Mouse (Mus musculus) left cerebral cortex, postnatal 4 days (tissue): ENCODE data around the gene Pigo. TPM values are rescaled to one million over a fixed set of nuclear protein-coding genes. Genes with fewer than 3 reads are reported as not detected.

ENCODE experiments used
- DNase-seq: peaks from one replicate; pipeline ENCODE4 v3.0.0-alpha.2; 2022
- intact Hi-C: fragments of 180-260 bp; cut with DNase I; formaldehyde crosslinking; loops from one replicate; pipeline ENCODE4 v1.15.1; 2025
- total RNA-seq, 2 experiments: library from RNA; stranded (reverse); gene quantifications; 2 replicates each; pipeline ENCODE4 v1.2.3; 2021

Gene Pigo
- 10 to 100 TPM; 26.5 to 29.5 TPM for total RNA-seq

DNA sequence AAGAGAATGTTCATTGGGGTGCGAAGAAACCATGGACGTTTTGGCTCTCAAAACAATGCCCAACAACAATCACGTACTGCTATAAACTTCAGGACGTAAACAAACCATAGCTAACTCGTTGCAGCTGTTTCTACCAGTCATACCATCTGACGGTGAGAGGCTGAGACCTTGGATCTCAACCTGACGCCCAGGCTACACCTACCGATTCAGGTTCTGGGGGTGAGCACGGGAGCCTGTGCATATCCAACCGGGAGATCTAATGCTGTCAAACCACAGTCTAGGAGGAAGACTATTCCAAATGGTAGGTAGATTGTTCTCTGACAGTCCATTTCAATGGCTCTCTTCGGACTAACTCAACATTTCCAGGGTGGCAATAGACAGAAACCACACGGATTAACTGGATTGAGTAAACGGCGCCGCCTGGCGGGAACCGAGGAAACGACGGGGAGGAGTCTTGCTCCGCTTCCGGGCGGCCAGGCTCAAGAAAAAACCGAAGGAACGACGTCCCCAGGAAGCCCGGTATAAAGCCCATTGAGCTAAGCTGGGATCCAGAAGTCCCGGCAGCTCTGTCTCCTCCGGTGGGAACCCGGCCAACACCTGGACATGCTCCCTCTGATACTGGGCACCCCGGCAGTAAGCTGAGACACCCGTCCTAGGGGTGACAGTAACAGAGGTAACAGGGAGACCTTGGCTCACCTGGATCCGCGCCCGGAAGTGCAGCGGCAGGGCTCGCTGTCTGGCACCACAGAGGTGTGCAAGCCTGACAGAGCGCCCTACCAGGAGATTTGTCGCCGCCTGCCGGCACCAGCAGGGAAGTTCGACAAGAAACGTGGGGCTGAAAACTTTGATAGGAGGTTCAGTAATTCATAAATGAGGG lies at the start of gene Pigo:
Gene Pigo (minus strand): TSS at position 736 of the 877 bp plus-strand sequence.
- intact Hi-C loops: no loop called here
- DNase-seq: peak; percentile 97

DNA sequence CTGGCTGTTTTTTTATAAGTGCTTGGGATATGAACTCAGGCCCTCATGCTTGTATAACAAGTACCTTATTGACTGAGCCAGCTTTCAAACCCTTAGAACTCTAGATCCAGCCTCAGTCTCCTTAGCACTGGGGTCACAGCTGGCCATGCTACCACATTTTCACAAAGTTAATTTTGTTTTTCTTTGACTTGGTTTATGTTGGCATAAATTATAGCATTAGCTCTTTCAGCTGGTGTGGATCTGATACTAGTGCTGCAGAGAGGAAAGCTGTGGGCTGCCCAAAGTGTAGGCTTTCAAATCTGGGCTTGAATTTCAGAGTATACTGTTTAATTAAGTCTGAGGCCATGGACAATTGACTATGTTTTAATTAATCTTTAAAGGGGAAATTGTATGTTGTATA lies 49.3 kb upstream of the Pigo start:
- intact Hi-C loops: no loop called here
- DNase-seq: no peak

DNA sequence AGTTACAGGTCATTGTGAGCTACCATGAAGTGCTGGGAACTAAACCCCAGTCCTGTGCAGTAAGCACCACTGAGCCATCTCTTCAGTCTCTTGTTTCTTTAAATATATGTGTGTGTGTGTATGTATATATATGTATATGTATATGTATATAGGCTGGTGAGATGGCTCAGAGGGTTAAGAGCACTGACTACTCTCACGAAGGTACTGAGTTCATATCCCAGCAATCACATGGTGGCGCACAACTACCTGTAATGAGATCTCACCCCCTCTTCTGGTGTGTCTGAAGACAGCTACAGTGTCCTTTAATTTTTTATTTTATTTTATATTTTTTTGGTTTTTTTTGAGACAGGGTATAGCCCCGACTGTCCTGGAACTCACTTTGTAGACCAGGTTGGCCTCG lies 39.9 kb upstream of the Pigo start:
- DNase-seq: no peak

DNA sequence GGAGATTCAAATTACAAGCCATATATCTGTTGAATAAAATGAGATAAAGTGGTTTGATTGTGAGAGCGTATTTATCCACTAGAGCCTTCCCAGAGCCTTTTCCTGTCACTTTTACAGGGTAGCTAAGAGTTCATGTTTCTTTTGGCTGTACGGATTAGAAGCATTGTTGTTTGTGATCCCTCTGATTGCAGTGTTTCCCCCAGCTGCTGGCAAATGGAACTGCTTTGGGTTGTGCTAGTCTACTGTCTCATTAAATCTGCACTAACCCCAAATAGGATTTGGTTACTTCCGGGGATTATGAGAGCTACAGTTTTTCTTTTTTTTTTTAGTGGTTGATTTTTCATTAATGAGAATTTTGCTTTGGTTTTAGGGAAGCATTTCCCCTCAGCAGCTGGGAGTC lies 34.7 kb upstream of the Pigo start:
- no peak for DNase-seq

More for the DNA sequence above, 39.9 kb upstream of the Pigo start:
- intact Hi-C loops: no loop called here

DNA sequence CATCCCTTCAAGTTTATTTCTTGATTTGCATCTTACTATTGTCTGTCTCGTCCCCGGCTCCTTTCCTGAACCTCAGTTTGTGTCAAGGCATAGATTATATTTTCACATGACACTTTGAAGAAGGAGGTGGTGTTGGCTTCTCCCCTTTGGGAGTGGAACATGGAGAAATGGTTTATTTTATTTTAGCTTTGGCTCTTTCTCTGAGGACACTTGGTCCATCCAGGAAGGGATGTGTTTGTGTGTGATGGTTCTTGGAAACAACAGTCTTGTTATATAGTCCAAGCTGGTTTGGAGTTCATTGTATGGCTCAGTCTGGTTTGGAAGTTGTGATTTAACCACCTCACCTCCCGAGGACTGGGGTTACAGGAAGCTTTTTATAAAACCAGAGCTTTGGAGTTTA lies 34.1 kb upstream of the Pigo start:
- DNase-seq: no peak
- intact Hi-C loops: no loop called here

More for the DNA sequence above, 34.7 kb upstream of the Pigo start:
- intact Hi-C loops: no loop called here

DNA sequence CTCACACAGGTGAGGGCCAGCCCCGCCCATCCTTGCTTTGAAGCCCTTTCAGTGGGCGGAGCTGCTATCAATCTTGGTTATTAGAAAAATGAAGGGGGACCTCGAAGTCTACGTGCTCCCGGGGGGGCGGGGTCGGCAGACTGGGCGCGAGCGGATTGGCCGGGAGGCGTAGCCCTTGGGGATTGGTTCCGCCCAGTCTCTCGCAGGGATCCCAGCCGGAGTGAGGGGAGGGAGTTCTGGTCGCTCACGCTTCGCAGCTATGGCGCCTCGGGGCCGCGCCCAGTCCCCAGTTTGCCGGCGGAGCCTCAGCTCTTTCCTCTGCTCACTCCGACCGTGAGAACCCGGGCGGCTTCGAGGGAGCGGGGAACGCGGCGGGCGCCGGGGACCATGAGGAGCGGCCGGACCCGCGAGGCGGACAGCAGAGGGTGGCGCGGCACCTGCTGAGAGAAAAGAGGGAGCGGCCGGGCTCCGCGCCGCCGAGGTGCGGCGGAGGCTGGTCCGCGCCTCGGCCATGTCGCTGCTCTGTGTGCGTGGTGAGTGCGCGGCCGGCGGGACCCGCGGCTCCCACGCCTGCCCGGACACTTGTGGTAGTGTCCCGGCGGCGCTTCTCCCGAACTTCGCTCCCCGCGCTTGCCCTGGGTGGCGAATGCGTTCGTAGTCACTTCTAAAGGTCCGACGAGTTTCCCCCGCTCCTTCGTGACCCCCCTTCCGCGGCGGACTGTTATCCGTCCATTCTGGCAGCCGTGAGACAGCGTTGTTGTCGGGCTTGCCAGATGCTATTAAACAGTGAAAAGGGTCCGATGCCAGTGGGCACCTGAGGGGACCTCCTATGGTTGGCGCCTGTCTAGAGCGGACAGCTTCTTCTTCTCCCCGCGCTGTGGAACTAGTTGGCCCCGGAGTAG lies 33.4 kb upstream of the Pigo start, which contains the start of gene Unc13b:
Gene Unc13b (plus strand): TSS at position 201 of the 902 bp plus-strand sequence.
- intact Hi-C loops: no loop called here
- peak; percentile 97 for DNase-seq

DNA sequence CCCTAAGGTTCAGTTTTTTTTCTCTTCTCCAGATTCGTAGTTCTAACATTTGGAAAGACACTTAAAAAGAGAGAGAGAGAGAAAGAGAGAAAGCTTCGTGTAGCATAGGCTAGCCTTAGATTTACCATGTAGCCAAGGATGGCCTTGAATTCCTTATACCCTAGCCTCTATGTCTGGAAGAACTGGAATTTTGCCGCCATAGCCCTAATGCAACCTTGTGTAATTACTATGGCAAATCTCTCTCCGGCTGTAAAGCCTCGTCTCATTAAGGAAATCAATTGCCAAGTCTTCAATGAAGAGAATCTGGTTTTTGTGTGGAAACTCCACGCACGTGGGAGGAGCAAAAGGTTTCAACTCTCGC lies 32.8 kb upstream of the Pigo start:
- intact Hi-C loops: no loop called here

DNA sequence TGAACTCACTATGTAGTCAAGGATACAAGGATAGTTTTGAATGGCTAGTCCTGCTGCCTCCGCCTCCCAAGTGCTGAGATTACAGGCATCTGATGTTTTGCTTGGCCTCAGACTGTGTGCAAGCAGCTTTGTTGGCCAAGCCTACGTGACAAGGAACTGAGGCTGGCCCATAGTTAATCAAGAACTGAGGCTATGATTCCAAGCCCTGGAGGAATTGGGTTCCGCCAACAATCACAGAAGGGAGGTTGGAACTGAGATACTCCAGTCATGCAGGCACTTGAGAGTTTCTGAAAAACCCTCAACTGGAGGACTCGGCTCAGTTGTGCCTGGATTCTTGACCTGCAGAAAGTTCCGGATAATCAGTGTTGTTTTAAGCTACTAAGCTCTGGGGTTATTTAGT lies 32.0 kb upstream of the Pigo start:
- intact Hi-C loops: no loop called here
- DNase-seq: no peak

More for the DNA sequence above, 32.8 kb upstream of the Pigo start:
- DNase-seq: no peak

DNA sequence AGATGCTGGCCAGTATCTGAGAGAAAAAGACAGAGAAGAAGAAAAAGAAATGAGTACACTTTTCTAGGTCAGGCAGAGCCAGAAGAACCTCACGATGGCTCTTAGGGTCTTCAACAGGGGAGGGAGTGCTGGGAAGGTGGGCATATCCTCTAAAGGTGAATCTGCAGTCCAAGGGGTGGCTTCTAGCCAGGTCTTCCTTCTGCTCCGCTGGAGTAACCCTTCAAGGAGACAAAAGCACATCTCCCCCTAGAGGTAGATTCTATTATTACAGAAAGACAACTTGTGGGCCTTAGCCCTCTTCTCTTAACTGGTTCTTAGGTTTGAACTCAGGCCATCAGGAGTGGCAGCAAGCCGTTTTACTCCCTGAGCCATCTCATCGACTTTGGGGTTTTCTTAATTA lies 27.0 kb upstream of the Pigo start:
- intact Hi-C loops: loop anchor here (5.0 kb wide), 1 partner anchor 190 kb away; no protein-coding TSS in a partner anchor
- DNase-seq: peak; percentile 71

DNA sequence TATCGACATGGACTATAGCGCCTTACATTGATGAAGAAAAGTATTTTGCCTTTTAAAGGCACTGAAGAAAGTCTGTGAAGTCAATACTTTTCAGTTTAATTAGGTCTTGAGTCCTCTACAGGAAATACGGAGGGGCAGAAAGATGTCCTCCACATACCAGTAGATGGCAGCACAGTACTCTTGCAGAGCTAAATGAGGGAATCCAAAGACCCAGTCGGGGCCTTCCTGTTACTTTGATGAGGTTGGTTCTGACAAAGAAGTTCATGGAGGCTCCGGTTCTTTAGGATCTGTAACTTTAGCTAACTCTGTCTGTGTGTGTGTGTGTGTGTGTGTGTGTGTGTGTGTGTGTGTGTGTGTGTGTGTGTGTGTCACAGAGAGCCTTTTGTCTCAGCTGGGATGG lies 21.6 kb upstream of the Pigo start:
- peak; percentile 72 for DNase-seq
- intact Hi-C loops: loop anchor here (5.0 kb wide), 2 partner anchors 70 to 360 kb away; no protein-coding TSS in a partner anchor

DNA sequence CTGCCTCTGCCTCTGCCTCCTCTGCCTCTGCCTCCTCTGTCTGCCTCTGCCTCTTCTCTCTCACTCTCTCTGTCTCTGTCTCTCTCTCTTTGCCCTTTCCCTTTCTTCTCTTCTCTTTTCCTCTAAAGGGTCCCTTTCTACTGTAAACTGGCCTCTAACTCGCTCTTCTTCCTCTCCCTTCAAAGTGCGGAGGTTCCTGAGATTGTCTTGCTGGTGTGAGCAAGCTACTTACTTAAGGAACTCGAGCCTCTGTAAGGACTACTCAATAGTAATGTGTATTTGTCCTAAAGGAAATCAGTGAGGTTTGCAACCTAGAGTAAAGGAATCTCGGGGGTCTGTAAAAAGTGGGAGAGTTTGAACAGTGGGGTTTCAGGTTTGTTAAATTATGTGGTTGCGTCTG lies 21.0 kb upstream of the Pigo start:
- DNase-seq: no peak
- intact Hi-C loops: loop anchor here (5.0 kb wide), 2 partner anchors 71 to 361 kb away; no protein-coding TSS in a partner anchor

DNA sequence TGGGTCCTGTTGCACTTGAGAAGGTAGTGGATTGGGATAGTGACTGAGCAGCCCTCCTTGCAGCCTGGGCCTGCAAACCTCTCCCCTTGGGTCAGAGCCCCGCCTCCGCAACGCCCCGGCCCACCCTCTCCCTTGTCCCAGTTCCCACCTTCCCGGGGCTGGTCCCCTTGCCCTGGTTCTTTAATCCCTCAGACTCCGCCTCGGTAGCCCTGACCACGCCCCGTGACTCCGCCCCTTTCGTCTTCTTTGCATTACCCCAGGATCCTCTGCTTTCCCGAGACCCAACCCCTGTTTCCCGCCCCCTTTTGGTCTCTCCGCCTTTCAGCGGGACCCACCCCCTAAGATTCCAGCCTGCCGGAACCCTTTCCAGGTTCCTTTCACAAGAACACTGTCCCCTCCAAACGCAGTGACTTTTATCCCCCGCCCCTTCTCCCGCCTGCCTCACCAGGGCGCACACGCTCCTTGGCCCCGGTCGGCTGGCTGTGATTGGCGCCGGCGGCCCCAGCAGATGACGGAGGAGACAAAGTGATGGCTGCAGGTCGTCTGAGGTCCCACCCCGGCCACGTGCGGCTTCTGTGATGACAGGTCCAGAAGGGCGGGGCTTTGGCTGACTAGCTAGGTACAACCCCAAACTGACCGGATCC lies 20.2 kb upstream of the Pigo start, which contains the start of gene Fam214b:
Gene Fam214b (minus strand): TSS at position 562 of the 644 bp plus-strand sequence.
- intact Hi-C loops: loop anchor here (5.0 kb wide), 2 partner anchors 72 to 362 kb away; no protein-coding TSS in a partner anchor
- peak; percentile 98 for DNase-seq

DNA sequence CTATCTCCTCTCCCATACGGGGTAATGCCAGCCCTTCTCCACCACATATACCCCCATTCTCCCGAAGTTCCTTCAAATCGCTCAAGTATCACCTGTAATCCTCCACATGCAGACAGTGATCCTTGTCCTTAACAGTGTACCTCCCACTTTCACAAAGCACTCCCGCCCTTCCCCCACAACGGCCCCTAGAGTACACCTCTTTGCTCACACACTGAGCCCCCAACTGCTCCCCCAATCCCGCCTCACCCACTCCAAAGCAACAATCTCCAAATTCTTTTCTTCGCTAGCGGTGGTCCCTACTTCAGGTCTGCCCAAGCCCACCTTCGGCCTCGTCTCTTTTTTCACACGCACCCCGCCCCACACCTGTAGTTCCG lies 19.7 kb upstream of the Pigo start:
- intact Hi-C loops: loop anchor here (5.0 kb wide), 2 partner anchors 72 to 362 kb away; no protein-coding TSS in a partner anchor
- no peak for DNase-seq

DNA sequence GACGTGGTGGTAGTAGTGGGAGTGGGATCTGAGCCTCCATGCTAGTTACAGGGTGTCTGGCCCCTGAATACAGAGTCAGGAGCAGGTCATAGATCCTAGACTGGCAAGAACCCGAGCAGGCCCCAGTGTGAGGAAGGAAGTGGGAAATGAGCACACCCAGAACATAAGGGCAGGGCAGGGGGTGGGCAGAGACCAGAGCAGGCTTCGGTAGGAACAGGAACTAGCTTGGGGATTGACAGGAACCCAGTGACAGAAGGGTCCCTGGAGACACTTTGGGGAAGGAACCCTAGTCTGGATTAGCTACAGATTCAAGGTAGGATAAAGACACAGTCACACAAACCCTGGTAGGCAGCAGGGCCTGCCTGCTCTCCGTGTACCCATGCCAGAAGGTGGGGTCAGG lies 19.1 kb upstream of the Pigo start:
- no peak for DNase-seq
- intact Hi-C loops: loop anchor here (5.0 kb wide), 2 partner anchors 73 to 363 kb away; no protein-coding TSS in a partner anchor

DNA sequence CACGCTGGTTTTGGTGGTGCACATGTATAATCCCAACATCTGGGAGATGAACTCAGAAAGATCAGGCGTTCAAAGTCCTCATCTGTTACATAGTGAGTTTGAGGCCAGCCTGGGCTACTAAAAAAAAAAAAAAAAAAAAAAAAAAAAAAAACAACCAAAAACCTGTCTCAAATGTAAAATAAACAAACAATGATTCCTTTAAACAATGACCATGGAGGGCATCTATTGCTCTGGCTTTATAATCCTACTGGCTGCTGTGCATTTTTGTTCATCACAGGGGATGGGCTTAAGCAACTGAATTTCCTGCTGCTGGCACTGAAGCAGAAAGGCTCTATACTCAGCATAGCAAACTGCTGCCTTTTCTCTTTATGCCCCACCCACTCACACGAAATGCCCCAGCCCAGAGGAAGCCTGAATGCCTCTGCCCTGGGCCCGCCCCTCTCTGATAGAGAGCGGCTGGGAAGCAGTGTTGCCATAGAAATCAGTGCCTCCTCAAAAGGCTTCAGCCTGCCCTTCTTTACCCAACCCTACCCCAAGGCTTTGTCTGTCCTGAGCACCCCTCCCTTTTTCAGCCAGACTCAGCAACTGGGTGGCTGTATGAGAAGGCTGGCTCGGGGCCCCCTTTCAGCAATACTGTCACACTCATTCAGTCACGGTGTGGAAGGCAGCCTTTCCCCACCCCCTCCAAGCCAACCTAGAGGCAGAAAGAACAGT lies 18.2 kb upstream of the Pigo start:
- intact Hi-C loops: no loop called here
- peak; percentile 72 for DNase-seq

DNA sequence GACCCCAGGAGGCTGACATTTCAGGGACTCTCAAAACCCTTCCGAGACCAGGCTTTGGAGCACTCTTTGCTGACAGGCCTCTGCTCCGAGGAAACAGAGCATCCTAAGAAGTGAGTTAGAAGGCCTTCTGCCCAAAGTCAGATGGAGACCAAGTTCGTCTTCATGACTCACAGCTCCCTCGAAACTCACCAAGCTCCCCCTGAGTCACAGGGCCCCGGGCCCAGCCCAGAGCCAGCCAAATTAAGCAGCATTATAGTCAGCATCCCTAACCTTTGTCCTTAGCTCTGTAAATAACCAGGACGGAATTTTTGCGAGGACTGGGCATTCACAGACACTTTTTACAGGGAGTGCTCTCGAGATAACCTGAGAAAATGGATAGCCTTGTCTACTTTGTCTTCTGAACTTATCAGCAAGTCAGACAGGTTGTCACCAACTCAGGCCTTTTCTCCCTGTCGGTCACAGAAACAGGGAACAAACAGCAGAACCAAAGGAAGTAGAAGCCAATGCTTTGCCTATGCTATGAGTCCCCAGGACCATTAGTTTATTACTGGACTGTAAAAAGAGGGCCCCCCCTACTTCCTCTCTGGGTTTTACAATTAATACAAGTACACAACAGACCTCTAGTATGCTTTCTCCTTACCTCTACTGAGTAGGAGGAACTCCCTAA lies 15.4 kb upstream of the Pigo start:
- DNase-seq: no peak

DNA sequence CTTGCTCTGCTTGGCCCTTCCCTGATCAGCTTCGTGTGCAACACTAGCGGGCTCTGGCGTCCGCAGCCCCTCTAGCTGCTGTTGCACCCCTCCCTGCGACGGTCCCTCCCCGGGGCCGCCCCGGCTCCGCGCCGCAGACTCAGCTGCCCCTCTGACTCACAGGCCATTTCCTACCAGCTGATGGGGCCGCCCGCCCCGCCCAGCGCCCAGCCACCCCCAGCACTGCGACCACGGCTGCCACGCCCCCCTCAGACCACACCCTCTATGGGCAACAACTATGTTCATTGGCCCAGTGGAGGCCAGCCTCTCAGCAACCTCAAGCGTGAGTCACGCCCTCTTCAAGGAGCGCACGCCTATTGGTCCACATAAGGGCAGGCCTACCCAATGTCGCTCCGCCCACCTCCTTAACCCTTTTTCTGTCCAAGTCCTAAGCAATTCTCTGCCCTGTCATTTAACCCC lies 14.5 kb upstream of the Pigo start:
- intact Hi-C loops: no loop called here
- DNase-seq: peak; percentile 97

More for the DNA sequence above, 15.4 kb upstream of the Pigo start:
- intact Hi-C loops: no loop called here

DNA sequence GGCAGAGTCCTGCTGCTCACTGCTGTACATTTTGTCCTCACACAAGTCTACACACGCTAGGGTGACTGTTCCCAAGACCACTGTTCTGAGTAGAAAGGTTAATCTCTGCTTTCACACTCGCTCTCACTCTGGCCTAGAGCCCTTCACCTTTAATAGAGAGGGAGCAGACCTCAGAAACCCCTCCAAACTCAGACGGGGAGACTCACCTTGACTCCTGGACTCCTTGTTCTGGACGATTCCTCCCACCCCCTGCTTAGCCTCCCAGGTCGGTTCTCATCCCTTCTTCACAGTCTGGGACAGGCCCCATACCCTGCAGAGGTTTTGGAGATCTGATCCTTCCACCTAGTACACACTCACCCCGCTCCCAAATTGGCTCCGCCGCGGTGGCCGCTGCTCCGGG lies 14.0 kb upstream of the Pigo start:
- intact Hi-C loops: no loop called here
- DNase-seq: no peak
